Mouse (Mus musculus) hindbrain, embryonic 10.5 days (tissue): ENCODE results near the gene Hacd2. TPM values are rescaled to one million over a fixed set of nuclear protein-coding genes. Genes with fewer than 3 reads are reported as not detected.

Experiments used
- DNase-seq: peaks from one replicate; pipeline ENCODE4 v3.0.0-alpha.2; 2017; ENCODE audit warnings: low spot score
- H3K27ac ChIP-seq: fragments of 300-500 bp; sonication (generic); 2 replicates; pipeline ENCODE4 v1.5.1; 2016; ENCODE audit warnings: mild to moderate bottlenecking, moderate library complexity
- H3K27me3 ChIP-seq: fragments of 300-500 bp; sonication (generic); 2 replicates; pipeline ENCODE4 v1.6.1; 2016; ENCODE audit warnings: mild to moderate bottlenecking; ENCODE audit not compliant: poor library complexity, insufficient read depth, severe bottlenecking
- H3K36me3 ChIP-seq: fragments of 300-500 bp; sonication (generic); 2 replicates; pipeline ENCODE4 v1.6.1; 2016; ENCODE audit warnings: mild to moderate bottlenecking, moderate library complexity
- H3K4me1 ChIP-seq: fragments of 300-500 bp; sonication (generic); replicated peaks from 2 replicates; pipeline ENCODE4 v1.6.1; 2016; ENCODE audit warnings: mild to moderate bottlenecking
- H3K4me3 ChIP-seq: fragments of 300-500 bp; sonication (generic); 2 replicates; pipeline ENCODE4 v1.5.1; 2016; ENCODE audit warnings: mild to moderate bottlenecking, moderate library complexity
- H3K9me3 ChIP-seq: fragments of 300-500 bp; sonication (generic); 2 replicates; pipeline ENCODE4 v1.6.1; 2016; ENCODE audit warnings: mild to moderate bottlenecking, moderate library complexity
- WGBS: fragments of 180-500 bp; shearing (Covaris S2); methylation state at CpG from one replicate; pipeline ENCODE4 v1.1.7; 2016; 5-methylcytosine and 5-hydroxymethylcytosine counted together
- polyA plus RNA-seq: library from polyadenylated mRNA; unstranded; fragments of >200 nt; fragmentation: Nextera tagmentation; extraction: Ambion mirVana; gene quantifications from 2 replicates; pipeline ENCODE4 v1.2.1, GENCODE M21; 2016

Hacd2 gene
- polyA plus RNA-seq, 1 experiment from 2014 or later: 72.5 TPM

DNA sequence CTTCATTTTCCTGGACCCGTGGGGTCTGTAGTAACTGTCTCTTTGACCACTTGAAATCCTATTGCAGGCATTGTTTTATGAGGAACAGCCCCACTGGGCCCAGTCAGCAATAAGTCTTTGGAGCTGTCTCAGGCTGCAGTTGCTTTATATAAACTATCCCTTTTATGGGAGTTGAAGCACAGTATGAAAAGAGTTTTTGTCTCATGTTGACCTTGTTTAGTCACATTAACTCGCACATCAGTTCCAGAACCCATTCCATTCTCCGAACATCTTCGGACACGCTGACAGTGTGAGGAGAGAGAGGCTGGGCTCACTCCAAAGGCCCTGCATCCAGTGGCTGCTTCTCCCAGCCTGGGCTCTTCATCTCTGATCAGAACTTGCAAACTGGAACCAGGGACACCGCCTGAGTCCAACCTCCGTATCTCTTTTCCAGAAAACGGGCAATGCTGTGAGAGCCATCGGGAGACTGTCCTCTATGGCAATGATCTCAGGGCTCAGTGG lies 27.5 kb upstream of the Hacd2 start:
- DNase-seq: no peak
- H3K27me3 ChIP-seq: peaks cover 25% of the 10 kb centered on the region; the same call in 1 of the 2 replicates
- 0 out of 2 replicates have a peak, but pooled peaks cover 4% of the 10 kb centered on the region for H3K36me3 ChIP-seq
- H3K4me1 ChIP-seq: peaks cover 20% of the 10 kb centered on the region
- 71% methylated on average over 9 of the region's 9 CpGs for WGBS
- 0 out of 2 replicates have a peak overlapping the region, but pooled peaks have one; percentile 16 for H3K27ac ChIP-seq
- no peak overlapping the region for H3K4me3 ChIP-seq
- no peaks in the 10 kb centered on the region for H3K9me3 ChIP-seq

DNA sequence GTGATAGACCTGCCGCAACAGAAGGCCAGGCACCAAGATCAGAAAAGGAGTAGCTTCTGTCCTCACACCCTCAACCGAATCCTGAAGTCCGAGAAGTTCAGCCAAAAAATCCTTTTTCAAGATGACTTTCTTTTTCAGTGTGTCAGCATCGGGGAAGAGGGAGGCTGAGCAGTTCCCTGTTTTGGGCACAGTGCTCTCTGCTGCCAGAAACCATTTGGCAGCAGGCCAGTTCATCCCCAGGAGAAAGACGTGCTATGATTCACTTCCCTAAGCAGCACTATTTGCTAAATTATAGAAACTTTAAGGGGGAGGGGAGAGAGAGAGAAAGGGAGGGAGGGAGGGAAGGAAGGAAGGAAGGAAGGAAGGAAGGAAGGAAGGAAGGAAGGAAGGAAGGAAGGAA lies 26.1 kb upstream of the Hacd2 start:
- 0 out of 2 replicates have a peak, but pooled peaks cover 4% of the 10 kb centered on the region for H3K36me3 ChIP-seq
- H3K4me1 ChIP-seq: peaks cover 28% of the 10 kb centered on the region
- WGBS: 87% methylated on average over 5 of the region's 5 CpGs
- H3K27me3 ChIP-seq: peaks cover 34% of the 10 kb centered on the region
- no peak for DNase-seq
- H3K4me3 ChIP-seq: no peak overlapping the region
- H3K9me3 ChIP-seq: no peaks in the 10 kb centered on the region
- H3K27ac ChIP-seq: no peak overlapping the region

DNA sequence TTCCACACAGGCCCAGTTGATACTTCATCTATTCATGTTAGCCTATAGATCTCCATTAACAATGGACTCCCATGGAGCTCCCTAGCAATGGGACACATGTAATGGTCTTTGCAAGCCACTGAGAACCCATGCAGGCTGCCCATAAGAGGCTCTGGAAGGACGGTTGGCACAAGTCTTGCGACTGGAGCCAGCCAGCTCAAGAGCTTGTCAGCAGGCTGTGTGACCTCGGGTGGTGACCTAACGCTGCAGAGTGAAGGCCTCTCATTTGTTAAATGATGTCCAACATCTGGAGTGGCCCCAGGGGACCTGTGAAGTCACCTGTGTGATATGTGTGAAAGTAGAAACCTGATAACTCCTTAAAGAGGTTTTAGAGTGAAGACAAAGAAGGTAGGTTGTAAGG lies 25.2 kb upstream of the Hacd2 start:
- WGBS: 55% methylated on average over 4 of the region's 4 CpGs
- peaks cover 31% of the 10 kb centered on the region for H3K27me3 ChIP-seq

DNA sequence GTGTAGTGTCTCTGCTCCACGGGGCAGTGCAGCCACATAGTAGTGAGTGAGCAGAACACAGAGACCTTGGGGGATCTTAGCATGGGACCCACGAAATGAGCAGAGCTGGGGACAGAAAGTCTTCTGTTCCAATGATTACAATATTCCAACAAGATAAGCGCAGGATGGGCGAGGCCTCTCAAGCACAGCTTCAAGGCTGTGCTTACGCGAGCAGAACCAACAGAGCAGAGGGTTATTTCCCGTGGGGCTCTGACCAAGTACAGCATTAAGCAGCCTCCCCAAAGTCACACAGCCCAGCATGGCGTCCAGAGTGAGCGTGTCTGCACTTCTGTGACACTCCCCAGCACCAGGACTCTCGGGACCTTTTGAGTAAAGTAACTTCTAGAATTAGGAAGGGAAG lies 24.7 kb upstream of the Hacd2 start:
- DNase-seq: no peak
- 73% methylated on average over 10 of the region's 10 CpGs for WGBS
- Histone ChIP-seq H3K27ac (no peak overlapping the region), H3K4me3 (no peak overlapping the region), H3K9me3 (no peaks in the 10 kb centered on the region), H3K36me3 (0 out of 2 replicates have a peak, but pooled peaks cover 4% of the 10 kb centered on the region), H3K27me3 (peaks cover 31% of the 10 kb centered on the region), H3K4me1 (peaks cover 32% of the 10 kb centered on the region)

More for the DNA sequence above, 25.2 kb upstream of the Hacd2 start:
- Histone ChIP-seq H3K27ac (no peak overlapping the region; the same call in 1 of the 2 replicates), H3K4me3 (no peak overlapping the region), H3K4me1 (peaks cover 32% of the 10 kb centered on the region), H3K36me3 (0 out of 2 replicates have a peak, but pooled peaks cover 4% of the 10 kb centered on the region), H3K9me3 (no peaks in the 10 kb centered on the region)
- DNase-seq: no peak

DNA sequence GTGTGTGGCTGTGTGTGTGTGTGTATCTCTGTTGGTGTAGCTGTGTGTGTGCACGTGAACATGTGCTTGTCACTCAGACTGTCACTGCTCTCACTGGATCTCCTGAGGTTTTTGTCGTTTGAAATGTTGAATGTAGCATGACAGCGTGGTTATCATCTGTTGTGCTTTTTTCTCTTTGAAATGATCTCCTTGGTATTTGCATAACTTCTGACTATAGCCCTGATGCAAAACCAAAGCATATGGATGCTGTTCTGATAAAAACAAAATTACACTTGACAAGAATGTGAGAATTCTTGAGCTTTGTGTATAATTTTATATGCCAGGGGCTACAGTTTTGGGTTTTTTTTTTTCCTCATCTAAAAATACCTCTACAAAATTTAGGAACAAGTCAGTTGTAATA lies 23.2 kb upstream of the Hacd2 start:
- H3K9me3 ChIP-seq: no peaks in the 10 kb centered on the region
- no peak for DNase-seq
- H3K4me1 ChIP-seq: peaks cover 32% of the 10 kb centered on the region
- H3K27me3 ChIP-seq: peaks cover 25% of the 10 kb centered on the region
- H3K36me3 ChIP-seq: 0 out of 2 replicates have a peak, but pooled peaks cover 4% of the 10 kb centered on the region
- no peak overlapping the region for H3K27ac ChIP-seq
- 86% methylated on average over 3 of the region's 3 CpGs for WGBS
- no peak overlapping the region for H3K4me3 ChIP-seq

DNA sequence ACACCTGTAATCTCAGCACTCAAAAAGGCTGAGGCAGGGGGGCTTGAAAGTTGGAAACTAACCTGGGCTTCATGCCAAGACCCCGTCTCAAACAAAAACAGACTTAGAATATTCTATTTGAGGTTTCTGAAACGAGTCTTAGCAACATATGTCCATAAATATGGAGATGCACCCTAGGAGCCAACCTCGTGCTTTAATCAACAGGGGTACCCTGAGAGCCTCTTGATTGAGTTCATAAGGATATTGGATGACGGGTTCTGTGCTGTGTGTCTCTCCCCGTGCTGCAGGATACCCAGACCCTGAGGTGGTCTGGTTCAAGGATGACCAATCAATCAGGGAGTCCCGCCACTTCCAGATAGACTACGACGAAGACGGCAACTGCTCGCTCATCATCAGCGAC lies 22.2 kb upstream of the Hacd2 start:
- no peak overlapping the region for H3K4me3 ChIP-seq
- H3K4me1 ChIP-seq: peaks cover 24% of the 10 kb centered on the region
- H3K9me3 ChIP-seq: no peaks in the 10 kb centered on the region
- H3K36me3 ChIP-seq: 0 out of 2 replicates have a peak, but pooled peaks cover 4% of the 10 kb centered on the region
- no peak overlapping the region for H3K27ac ChIP-seq
- WGBS: 50% methylated on average over 11 of the region's 11 CpGs
- peaks cover 25% of the 10 kb centered on the region for H3K27me3 ChIP-seq
- DNase-seq: no peak

DNA sequence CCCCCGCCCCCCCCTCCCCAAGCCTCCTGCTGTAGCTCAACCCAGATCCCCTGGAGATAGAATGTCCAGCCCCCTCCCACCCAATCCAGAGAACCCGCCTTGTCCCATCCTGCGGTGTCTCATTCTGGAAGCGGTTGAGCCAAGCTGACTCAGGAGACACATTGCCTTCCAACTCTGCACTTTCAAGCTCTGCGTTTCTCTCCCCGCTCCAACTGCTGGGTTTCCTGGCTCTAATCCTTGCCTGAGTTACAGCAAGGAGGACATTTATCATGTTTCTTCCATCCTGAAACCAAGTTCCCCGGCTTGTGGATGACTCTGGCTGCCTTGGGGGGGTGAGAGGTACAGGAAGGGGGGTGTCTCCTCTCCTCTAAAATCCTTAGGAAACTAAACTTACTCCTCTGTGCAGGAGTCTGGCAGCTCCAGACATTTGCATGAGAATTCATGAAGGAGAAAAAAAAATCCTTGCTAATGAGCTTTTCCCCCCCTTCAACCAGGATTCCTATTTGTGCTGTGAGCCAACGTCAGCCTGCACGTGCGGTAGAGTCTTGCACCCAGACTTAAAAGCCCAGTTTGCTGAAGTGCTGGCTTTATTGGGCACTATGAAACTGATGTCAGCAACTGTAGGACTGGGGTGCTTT lies 21.2 kb upstream of the Hacd2 start:
- DNase-seq: no peak
- Histone ChIP-seq H3K27ac (no peak overlapping the region), H3K9me3 (no peaks in the 10 kb centered on the region), H3K4me1 (peaks cover 24% of the 10 kb centered on the region), H3K27me3 (peaks cover 19% of the 10 kb centered on the region), H3K36me3 (0 out of 2 replicates have a peak, but pooled peaks cover 4% of the 10 kb centered on the region), H3K4me3 (peak overlapping the region; percentile 10)
- WGBS: 12% methylated on average over 10 of the region's 10 CpGs

DNA sequence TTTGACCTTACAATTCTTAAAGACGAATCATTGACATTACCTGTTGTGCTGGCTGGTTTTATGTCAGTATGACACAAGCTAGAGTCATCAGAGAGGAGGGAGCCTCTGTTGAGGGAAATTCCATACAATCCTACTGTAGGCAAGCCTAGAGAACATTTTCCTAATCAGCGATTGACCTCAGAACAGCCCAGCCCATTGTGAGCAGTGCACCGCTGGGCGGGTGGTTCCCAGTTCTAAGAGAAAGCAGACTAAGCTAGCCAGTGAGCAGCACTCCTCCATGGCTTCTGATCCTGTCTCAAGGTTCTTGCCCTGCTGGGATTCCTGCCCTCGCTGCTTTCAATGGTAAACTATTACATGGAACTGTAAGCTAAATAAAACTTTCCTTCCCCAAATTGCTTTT lies 17.9 kb upstream of the Hacd2 start:
- Histone ChIP-seq H3K4me3 (no peak overlapping the region), H3K27me3 (peaks cover 14% of the 10 kb centered on the region), H3K36me3 (no peaks in the 10 kb centered on the region), H3K4me1 (peaks cover 13% of the 10 kb centered on the region), H3K27ac (no peak overlapping the region), H3K9me3 (no peaks in the 10 kb centered on the region)
- no peak for DNase-seq
- 70% methylated on average over 5 of the region's 5 CpGs for WGBS

DNA sequence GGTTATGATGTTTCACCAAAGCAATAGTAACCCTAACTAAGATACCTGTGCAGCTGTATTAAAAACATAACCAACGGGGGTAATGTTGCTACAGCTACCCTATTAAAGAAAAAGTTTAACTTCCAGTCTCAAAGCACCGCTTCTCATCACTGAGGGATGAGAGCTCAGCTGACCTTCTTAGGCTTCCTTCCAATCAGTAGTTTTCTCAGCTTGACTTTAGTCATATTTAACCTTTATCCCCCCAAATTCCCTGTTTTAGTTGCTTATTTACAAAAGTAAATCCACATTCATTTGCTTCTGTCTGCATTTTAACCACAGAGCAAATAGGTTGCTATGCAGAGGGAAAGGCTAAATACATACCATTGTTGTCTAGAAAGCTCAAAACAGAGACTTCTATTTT lies 17.5 kb upstream of the Hacd2 start:
- Histone ChIP-seq H3K27me3 (peaks cover 10% of the 10 kb centered on the region), H3K9me3 (no peaks in the 10 kb centered on the region), H3K36me3 (no peaks in the 10 kb centered on the region), H3K4me3 (no peak overlapping the region), H3K4me1 (peaks cover 13% of the 10 kb centered on the region), H3K27ac (no peak overlapping the region)
- 90% methylated on average over 2 of the region's 2 CpGs for WGBS
- no peak for DNase-seq

DNA sequence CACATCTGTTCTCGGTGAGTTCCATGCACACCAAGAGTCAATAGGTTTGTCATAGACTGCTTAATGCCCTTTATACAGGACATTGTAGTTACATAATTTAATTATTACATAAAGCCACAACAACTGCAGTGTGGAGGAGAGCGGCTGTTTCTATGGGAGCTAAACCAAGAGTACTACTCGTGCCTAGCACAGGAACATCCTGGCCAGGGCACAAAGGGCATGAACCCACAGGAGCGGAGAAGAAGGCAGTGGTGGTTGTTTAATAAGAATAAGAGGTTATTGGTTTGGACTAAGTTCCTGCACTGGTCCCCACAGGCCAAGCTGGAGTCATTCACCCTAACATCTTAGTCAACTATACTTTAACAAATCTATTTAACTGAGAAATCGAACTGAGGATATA lies 16.0 kb upstream of the Hacd2 start:
- H3K27me3 ChIP-seq: no peaks in the 10 kb centered on the region; the same call in 1 of the 2 replicates
- H3K4me3 ChIP-seq: no peak overlapping the region
- no peak overlapping the region for H3K27ac ChIP-seq
- H3K4me1 ChIP-seq: peaks cover 3% of the 10 kb centered on the region
- no peak for DNase-seq
- WGBS: 84% methylated on average over 5 of the region's 5 CpGs
- no peaks in the 10 kb centered on the region for H3K36me3 ChIP-seq
- H3K9me3 ChIP-seq: no peaks in the 10 kb centered on the region

DNA sequence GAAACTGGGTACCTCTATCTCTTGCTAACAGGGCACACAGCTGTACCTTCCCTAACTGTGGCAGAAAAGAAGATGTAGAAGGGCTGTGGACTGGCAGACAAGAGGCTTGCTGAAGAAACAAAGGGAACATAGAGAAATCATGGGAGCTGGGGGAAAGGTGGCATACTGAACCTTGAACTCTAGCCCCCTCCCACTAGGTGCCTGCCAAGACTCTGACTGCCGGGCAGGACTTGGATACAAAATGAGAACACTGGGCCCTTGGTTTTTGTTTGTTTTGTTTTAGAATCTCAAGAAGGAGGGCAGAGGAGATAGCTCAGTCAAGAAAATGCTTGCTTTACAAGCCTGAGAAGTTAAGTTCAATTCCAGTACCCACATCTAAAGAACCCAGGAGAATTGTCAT lies 14.9 kb upstream of the Hacd2 start:
- H3K9me3 ChIP-seq: no peaks in the 10 kb centered on the region
- H3K27me3 ChIP-seq: no peaks in the 10 kb centered on the region; the same call in 1 of the 2 replicates
- no peaks in the 10 kb centered on the region for H3K4me1 ChIP-seq
- no peak overlapping the region for H3K4me3 ChIP-seq
- no peak for DNase-seq
- WGBS: 63% methylated on average over 1 of the region's 1 CpGs
- H3K27ac ChIP-seq: no peak overlapping the region
- H3K36me3 ChIP-seq: no peaks in the 10 kb centered on the region

DNA sequence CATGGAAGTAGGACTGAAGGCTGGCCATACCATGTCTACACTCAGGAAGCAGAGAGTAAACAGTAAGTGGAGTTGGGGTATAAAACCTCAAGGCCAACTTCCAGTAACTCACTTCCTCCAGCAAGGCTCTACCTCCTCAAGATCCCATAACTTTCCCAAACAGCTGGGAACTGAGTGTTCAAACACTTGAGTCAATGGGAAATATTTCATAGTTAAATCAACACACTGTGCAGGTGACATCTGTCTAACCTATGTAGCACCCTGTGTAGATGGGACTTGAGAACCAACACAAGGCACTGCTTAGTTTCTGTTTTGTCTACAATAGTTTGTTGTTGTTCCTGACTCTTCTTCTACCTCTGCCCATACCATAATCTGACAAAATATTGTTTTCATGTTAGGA lies 13.8 kb upstream of the Hacd2 start:
- no peak overlapping the region for H3K27ac ChIP-seq
- H3K9me3 ChIP-seq: no peaks in the 10 kb centered on the region
- no peak for DNase-seq
- no peaks in the 10 kb centered on the region for H3K4me1 ChIP-seq
- no peak overlapping the region for H3K4me3 ChIP-seq
- H3K36me3 ChIP-seq: no peaks in the 10 kb centered on the region
- no peaks in the 10 kb centered on the region; the same call in 1 of the 2 replicates for H3K27me3 ChIP-seq

DNA sequence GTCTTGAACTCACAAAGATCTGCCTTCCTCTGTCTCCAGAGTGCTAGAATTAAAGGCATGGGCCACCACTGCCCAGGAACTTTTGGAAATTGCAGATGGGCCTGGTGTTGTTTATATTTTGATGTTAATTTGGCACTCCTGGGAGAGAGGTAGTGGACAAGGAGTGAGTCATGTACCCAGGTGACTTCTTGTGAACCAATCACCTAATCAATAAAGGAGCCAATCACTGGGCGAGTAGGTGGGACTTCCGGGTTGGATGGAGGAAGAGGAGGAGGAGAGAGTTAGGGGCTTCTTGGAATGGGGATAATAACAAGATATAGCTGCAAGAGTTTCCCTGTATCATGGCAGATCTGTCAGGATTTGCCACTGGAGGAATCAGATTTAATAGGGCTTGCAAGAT lies 8.7 kb upstream of the Hacd2 start:
- DNase-seq: no peak
- Histone ChIP-seq H3K27ac (no peak overlapping the region), H3K27me3 (peaks cover 17% of the 10 kb centered on the region), H3K9me3 (no peaks in the 10 kb centered on the region), H3K4me3 (no peak overlapping the region), H3K4me1 (no peaks in the 10 kb centered on the region), H3K36me3 (no peaks in the 10 kb centered on the region)
- WGBS: 91% methylated on average over 2 of the region's 2 CpGs
